Mouse (Mus musculus): ENCODE data around the gene Vps26a. TPM values are rescaled to one million over a fixed set of nuclear protein-coding genes. Genes with fewer than 3 reads are reported as not detected.
A peak's percentile ranks its signal among the peaks of the same experiment; 100 is the strongest.

Vps26a gene
- 10 to 100 TPM; 50.5 to 53.9 TPM for total RNA-seq (2021)

- intact Hi-C loops (cut with DNase I), result loop anchor here (5.0 kb wide), 2 partner anchors 40 to 165 kb away; partner anchors contain the start of genes 4930507D05Rik, Ddx50 and Supv3l1
- peak; percentile 99 to 100 for DNase-seq
These were observed at the start of gene Vps26a for GRCm38 (mm10) chr10:62486618-62487415. Gene Vps26a, minus strand, starts transcription at chr10:62486805.

DNA sequence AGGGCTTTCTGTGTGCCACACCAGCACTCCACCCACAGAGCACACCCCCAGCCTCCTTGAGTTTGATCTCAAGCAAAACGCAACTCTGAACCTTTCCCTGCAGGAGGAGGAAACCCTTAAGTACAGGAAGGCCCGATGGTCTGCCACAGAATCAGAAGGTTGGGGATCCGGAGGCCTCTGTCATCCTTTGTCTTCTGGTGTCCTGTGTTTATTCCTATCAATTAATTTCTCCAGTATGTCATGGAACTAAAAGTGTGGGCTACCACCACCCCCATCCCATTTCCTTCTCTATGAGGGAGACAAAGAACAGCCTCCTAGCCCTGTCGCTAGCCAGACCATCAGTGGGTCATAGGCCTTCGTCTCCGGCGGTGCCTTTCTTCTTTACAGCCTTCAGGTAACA, 47.9 kb upstream of the Vps26a start:
- DNase-seq, result no peak
- intact Hi-C loops (cut with DNase I), result no loop called here

DNA sequence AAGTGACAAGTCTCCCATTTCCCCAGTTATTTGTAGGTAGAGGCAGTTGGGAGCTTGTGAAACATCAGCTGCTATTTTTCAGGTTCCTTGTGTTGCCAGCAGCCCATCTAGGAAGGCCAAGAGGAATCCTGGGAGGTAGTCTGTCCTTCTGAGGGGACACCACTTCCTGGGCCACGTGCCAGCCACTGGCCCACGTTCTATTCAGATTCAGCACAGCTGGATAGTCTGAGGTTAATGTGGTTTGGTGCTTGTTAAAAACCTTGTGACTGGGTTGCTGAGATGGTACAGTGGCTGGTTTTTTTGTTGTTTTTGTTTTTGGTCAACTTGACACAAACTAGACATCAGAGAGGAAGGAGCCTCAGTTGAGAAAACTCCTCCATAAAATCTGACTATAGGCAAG, 46.2 kb upstream of the Vps26a start:
- no peak for DNase-seq
- intact Hi-C loops (cut with DNase I), result no loop called here

DNA sequence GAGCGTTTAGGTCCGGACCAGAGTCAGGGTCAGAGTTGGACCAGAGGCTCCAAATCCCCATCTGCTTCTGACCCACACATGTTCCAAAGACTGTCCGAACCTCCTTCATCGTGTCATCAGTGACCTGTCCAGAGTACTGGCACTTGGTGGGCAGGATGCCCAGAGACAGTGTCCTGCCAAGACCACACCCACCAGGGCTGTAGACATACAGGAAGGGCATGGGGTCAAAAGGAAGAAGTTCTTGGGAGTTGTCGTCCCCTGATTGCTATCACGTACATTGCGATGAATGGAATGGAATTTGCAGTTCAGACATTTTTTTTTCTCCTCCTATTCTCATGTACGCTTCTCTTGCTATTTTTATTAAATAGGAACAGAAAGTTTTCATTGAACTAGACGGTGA, 43.6 kb upstream of the Vps26a start:
- peak; percentile 56 to 66 for DNase-seq
- intact Hi-C loops (cut with DNase I), result no loop called here

DNA sequence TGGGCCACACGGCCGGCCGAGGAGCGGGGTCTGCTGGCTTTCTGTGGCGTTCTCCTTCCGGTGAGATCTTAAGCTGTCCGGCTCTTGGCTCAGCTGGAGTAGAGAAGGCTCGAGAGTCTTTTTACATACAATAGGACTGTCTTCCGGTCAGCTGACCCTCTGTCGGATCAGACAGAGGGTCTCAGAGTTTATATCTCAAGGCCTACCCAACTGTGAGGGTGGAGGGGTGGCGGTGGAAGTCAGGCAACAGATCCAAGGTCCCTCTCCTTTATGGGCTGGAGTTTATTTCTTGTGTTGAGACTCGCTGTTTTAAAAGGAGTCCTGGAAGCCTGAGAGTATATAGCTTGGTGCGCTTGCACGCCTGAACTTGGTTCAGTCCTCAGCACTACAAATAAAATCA, 40.7 kb upstream of the Vps26a start, which contains the start of gene Srgn:
Gene Srgn, minus strand, starts transcription at position 101 of the 400 bp plus-strand sequence.
- DNase-seq, result no peak
- intact Hi-C loops (cut with DNase I), result no loop called here

- intact Hi-C loops (cut with DNase I), result no loop called here
These were observed 35.8 kb upstream of the Vps26a start for GRCm38 (mm10) chr10:62522346-62522950.

GRCm38 (mm10) chr10:62521763-62522162, 35.2 kb upstream of the Vps26a start:
- intact Hi-C loops (cut with DNase I), result no loop called here
- DNase-seq, result no peak

More at GRCm38 (mm10) chr10:62522346-62522950, 35.8 kb upstream of the Vps26a start:
- no peak for DNase-seq

- intact Hi-C loops (cut with DNase I), result no loop called here
- DNase-seq, result no peak
These were observed 34.3 kb upstream of the Vps26a start for GRCm38 (mm10) chr10:62520911-62521310.

GRCm38 (mm10) chr10:62517511-62517910, 30.9 kb upstream of the Vps26a start:
- intact Hi-C loops (cut with DNase I), result no loop called here
- DNase-seq, result no peak

- intact Hi-C loops (cut with DNase I), result no loop called here
- no peak for DNase-seq
These were observed 26.2 kb upstream of the Vps26a start for GRCm38 (mm10) chr10:62512855-62513254.

DNA sequence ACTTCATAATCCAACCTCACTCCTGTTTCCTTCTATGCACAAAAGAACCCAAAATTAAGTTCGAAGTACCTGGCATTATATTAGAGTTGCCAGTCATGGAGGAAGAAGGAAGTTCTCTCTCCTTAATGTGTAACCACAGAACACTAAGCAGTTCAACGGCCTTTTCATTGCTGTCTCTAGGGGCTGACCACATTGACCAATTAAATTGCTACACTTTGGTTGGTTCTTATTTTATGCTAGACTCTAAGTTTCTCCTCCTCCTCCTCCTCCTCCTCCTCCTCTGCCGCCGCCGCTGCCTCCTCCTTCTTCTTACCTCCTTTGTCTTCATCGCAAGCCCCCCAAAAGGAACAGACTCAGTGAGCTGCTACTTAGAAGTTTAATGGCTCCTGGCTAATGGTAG, 24.9 kb upstream of the Vps26a start:
- intact Hi-C loops (cut with DNase I), result no loop called here
- no peak for DNase-seq

GRCm38 (mm10) chr10:62509032-62509656, 22.5 kb upstream of the Vps26a start:
- intact Hi-C loops (cut with DNase I), result no loop called here
- no peak for DNase-seq

DNA sequence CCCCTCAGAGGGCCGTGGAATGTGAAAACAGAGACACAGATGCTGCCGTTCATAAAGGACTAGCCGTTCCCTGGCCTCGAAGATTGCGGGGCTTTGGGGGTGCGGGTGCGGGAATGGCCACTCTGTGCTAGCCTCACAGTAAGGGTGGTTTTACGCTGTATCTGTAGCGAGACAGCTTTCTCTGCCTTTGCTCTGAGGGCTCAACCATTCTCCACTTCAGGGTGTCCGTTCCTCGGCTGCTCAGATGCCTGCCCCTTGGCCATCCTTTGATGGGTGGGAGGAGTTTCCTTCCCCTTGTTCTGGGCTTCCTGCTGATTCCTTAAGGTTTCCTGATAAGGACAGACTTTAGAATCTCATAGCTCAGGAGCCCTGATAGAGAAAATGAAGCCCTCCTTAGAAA, 21.9 kb upstream of the Vps26a start:
- intact Hi-C loops (cut with DNase I), result no loop called here
- DNase-seq, result peak; percentile 53 to 60

GRCm38 (mm10) chr10:62507591-62508308, 21.1 kb upstream of the Vps26a start:
- intact Hi-C loops (cut with DNase I), result no loop called here

DNA sequence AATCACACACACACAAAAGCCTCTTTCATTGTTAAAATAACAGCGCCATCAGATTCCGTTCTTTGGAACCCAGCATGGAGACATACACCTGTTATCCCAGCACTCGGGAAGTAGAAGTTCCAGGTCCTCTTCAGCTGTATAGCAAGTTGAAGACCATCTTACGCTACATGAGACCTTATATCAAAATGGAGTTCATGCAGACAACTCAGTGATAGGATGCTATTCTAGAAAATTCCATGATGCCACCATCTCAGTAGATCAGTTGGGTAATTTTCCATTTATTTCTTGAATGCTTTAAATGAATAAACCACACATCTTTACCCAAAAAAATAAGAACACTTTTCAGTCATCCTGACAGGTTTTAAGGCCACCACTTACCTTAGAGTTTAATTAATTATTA, 20.5 kb upstream of the Vps26a start:
- DNase-seq, result no peak
- intact Hi-C loops (cut with DNase I), result no loop called here

More at GRCm38 (mm10) chr10:62507591-62508308, 21.1 kb upstream of the Vps26a start:
- DNase-seq, result peak; percentile 69 to 70

GRCm38 (mm10) chr10:62506019-62506556, 19.5 kb upstream of the Vps26a start:
- intact Hi-C loops (cut with DNase I), result no loop called here
- no peak for DNase-seq

GRCm38 (mm10) chr10:62505224-62505983, 18.8 kb upstream of the Vps26a start:
- intact Hi-C loops (cut with DNase I), result no loop called here
- no peak for DNase-seq

- no peak for DNase-seq
- intact Hi-C loops (cut with DNase I), result no loop called here
These were observed 17.4 kb upstream of the Vps26a start for GRCm38 (mm10) chr10:62503836-62504628.

GRCm38 (mm10) chr10:62503353-62503752, 16.7 kb upstream of the Vps26a start:
- intact Hi-C loops (cut with DNase I), result no loop called here
- DNase-seq, result no peak

Measured in heart, postnatal 10 days (tissue).